Mouse (Mus musculus) midbrain, embryonic 16.5 days (tissue): ENCODE data around the gene Uqcr10. TPM values are rescaled to one million over a fixed set of nuclear protein-coding genes. Genes with fewer than 3 reads are reported as not detected.
"Not testable (repeated sequence)": the region's sequence is repeated elsewhere in the genome, so short reads cannot be mapped to it uniquely, and the experiment has no call there.

Source experiments
- ATAC-seq: fragments of 200-750 bp; cut with Nextera tagmentation; 2 replicates; pipeline ENCODE4 v1.8.0; 2017; ENCODE audit warnings: moderate TSS enrichment
- H3K27ac ChIP-seq: fragments of 300-500 bp; sonication (generic); 2 replicates; pipeline ENCODE4 v1.5.1; 2014; ENCODE audit warnings: mild to moderate bottlenecking, low read length, mixed read lengths
- H3K27me3 ChIP-seq: fragments of 300-500 bp; sonication (generic); 2 replicates; pipeline ENCODE4 v1.6.1; 2014; ENCODE audit warnings: low read depth, low read length, mixed read lengths; ENCODE audit not compliant: control insufficient read depth, insufficient read depth
- H3K36me3 ChIP-seq: fragments of 300-500 bp; sonication (generic); 2 replicates; pipeline ENCODE4 v1.6.1; 2014; ENCODE audit warnings: mild to moderate bottlenecking, low read length, moderate library complexity, mixed read lengths; ENCODE audit not compliant: control insufficient read depth, insufficient read depth
- H3K4me1 ChIP-seq: fragments of 300-500 bp; sonication (generic); 2 replicates; pipeline ENCODE4 v1.6.1; 2014; ENCODE audit warnings: mild to moderate bottlenecking, low read length, mixed read lengths; ENCODE audit not compliant: control insufficient read depth, insufficient read depth
- H3K4me2 ChIP-seq: fragments of 300-500 bp; sonication (generic); 2 replicates; pipeline ENCODE4 v1.6.1; 2014; ENCODE audit warnings: mild to moderate bottlenecking, low read length, mixed read lengths
- H3K4me3 ChIP-seq: fragments of 300-500 bp; sonication (generic); 2 replicates; pipeline ENCODE4 v1.5.1; 2014; ENCODE audit warnings: low read depth, mild to moderate bottlenecking, low read length, moderate library complexity, mixed read lengths
- H3K9ac ChIP-seq: fragments of 300-500 bp; sonication (generic); 2 replicates; pipeline ENCODE4 v1.6.1; 2014; ENCODE audit warnings: low read depth, low read length, mixed read lengths
- H3K9me3 ChIP-seq: fragments of 300-500 bp; sonication (generic); replicated peaks from 2 replicates; pipeline ENCODE4 v1.6.1; 2014; ENCODE audit warnings: mild to moderate bottlenecking, low read length, mixed read lengths; ENCODE audit not compliant: control insufficient read depth, poor library complexity, severe bottlenecking
- WGBS: fragments of 180-500 bp; shearing (Covaris S2); extraction: QIAGEN DNeasy Blood & Tissue Kit; methylation state at CpG from one replicate; pipeline ENCODE4 v1.1.7; 2014; 5-methylcytosine and 5-hydroxymethylcytosine counted together
- polyA plus RNA-seq: library from polyadenylated mRNA; unstranded; fragments of >200 nt; fragmentation: Nextera tagmentation; extraction: Ambion mirVana; gene quantifications from 2 replicates; pipeline ENCODE4 v1.2.1, GENCODE M21; 2015

Uqcr10 gene
- polyA plus RNA-seq, 1 experiment from 2014 or later: 569 TPM

DNA sequence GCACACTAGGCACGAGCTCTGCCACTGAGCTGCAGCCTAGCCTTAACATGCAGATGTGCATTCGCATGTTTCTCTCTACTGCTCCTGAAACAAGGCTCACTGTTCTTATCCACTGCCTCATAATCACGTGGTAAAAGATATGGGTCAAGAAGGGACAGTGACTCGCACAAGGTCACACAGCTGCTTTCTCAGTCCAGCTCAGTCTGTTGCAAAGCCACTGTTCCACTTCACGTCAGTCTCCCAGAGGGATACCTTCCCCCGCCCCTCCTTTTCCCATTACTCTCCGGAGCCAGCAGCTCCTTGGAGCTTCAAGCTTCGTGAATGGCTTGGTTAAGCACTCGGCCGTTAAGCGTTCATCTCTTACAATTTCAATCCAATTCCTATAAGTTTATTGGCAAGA is 16.3 kb upstream of the Uqcr10 start:
- 60% methylated on average over 11 of the region's 11 CpGs for WGBS
- Histone ChIP-seq H3K4me1 (no peaks in the 10 kb centered on the region; the same call in 1 of the 2 replicates), H3K9me3 (no peaks in the 10 kb centered on the region), H3K36me3 (no peaks in the 10 kb centered on the region), H3K9ac (no peak overlapping the region), H3K27ac (no peak overlapping the region), H3K4me2 (no peak overlapping the region), H3K27me3 (no peaks in the 10 kb centered on the region), H3K4me3 (no peak overlapping the region)
- ATAC-seq: no peak

DNA sequence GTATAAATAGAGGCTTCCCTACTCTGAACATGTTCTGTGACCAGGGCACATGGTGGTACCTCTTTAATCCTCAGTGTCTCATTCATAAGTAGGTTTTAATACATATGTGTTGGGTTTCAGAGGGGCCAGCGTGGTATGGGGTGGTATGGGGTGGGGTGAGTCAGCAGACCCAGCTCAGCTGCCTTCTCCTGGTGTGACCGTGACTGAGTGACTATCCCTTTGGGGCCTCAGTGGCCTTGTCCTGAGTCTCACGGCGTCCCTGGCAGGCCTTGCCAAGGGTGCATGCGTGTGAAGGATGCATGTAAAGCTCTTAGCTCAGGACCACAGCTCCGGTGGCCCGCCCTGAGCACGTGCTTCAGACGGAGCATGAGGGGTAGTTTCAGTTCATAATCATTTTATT is 15.8 kb upstream of the Uqcr10 start:
- Histone ChIP-seq H3K4me3 (no peak overlapping the region), H3K4me2 (no peak overlapping the region), H3K9me3 (no peaks in the 10 kb centered on the region), H3K4me1 (no peaks in the 10 kb centered on the region; the same call in 1 of the 2 replicates), H3K27ac (no peak overlapping the region), H3K9ac (no peak overlapping the region), H3K36me3 (no peaks in the 10 kb centered on the region), H3K27me3 (no peaks in the 10 kb centered on the region)
- 90% methylated on average over 9 of the region's 9 CpGs for WGBS
- no peak for ATAC-seq

DNA sequence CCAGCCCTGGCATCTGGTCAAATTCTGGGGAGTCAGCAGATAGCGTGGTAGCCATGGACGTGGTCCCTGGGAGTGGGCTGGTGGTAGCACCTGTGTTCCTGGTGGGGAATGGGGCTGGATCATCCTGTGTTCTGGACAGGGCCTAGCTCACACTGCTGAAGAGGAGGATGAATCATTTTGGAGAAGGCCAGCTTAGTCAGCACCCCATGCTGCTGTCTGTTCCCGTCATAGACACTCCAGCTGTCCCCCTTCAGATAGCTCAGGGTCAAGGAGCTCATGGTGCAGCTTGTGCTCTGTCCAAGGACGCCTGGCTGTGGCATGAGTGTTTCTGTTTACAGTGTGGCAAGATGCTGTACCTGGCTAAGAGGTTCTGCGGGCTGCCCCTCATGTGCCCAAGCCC is 14.4 kb upstream of the Uqcr10 start:
- H3K4me3 ChIP-seq: no peak overlapping the region
- no peak overlapping the region for H3K9ac ChIP-seq
- WGBS: 88% methylated on average over 5 of the region's 5 CpGs
- no peaks in the 10 kb centered on the region for H3K36me3 ChIP-seq
- H3K9me3 ChIP-seq: no peaks in the 10 kb centered on the region
- H3K4me1 ChIP-seq: no peaks in the 10 kb centered on the region; the same call in 1 of the 2 replicates
- no peak overlapping the region for H3K4me2 ChIP-seq
- H3K27ac ChIP-seq: no peak overlapping the region
- ATAC-seq: no peak
- H3K27me3 ChIP-seq: no peaks in the 10 kb centered on the region

DNA sequence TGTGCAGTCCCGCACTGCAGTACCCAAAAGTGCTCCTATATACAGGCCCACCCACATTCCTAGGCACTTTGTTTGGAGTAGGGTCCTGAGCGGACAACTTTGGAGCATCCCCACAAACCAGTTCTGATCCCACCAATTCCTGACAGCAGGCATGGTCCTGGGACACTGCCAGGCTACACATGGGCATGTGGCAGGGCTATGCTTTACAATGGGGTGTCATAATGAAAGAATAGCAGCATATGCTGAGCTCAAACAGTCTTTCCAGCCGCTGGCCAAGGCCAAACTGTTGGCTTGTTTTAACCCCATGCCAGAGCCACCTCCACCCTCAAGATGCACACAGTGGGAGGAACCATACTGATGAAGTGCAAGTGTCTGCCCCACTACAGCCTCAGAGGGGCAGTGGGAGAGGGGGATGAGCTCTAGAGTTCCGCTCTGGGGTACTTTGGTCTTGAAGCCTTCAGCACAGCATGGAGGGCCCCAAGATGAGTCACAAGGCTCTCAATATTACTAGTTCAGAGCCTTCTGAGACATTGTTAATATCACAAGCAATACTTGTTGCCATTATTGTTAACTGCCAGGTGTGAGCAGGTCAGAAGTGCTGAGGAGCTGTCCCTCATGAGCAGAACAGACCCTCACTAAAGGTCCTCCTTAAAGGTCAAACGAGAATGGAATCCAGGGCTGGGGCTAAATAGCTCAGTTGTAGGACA is 12.5 kb upstream of the Uqcr10 start:
- Histone ChIP-seq H3K27ac (no peak overlapping the region), H3K9ac (no peak overlapping the region), H3K4me3 (no peak overlapping the region), H3K36me3 (no peaks in the 10 kb centered on the region), H3K9me3 (no peaks in the 10 kb centered on the region), H3K4me1 (no peaks in the 10 kb centered on the region; the same call in 1 of the 2 replicates), H3K4me2 (no peak overlapping the region), H3K27me3 (no peaks in the 10 kb centered on the region)
- no peak for ATAC-seq
- 88% methylated on average over 5 of the region's 5 CpGs for WGBS

DNA sequence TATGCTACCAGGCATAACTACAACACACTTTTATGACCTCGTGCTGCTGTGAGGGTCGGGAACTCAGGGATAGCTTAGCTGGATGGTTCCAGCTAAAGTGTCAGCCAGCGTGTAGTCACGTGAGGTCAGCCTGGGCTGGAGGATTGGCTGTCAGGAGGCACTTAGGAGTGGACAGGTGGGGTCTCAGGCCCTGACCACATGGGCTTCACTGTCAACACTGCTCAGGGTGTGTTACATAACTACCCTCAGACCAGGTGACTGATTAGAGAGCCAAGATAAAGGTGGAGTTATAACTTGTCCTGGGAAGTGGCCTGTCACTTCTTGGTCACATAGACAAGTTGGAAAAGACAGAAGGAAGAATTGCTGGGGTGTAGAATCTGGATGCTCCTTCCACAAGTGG is 11.5 kb upstream of the Uqcr10 start:
- Histone ChIP-seq H3K27ac (no peak overlapping the region), H3K36me3 (no peaks in the 10 kb centered on the region), H3K4me2 (no peak overlapping the region), H3K4me1 (no peaks in the 10 kb centered on the region; the same call in 1 of the 2 replicates), H3K9me3 (no peaks in the 10 kb centered on the region), H3K9ac (no peak overlapping the region), H3K27me3 (no peaks in the 10 kb centered on the region), H3K4me3 (no peak overlapping the region)
- 90% methylated on average over 4 of the region's 4 CpGs for WGBS
- ATAC-seq: no peak

DNA sequence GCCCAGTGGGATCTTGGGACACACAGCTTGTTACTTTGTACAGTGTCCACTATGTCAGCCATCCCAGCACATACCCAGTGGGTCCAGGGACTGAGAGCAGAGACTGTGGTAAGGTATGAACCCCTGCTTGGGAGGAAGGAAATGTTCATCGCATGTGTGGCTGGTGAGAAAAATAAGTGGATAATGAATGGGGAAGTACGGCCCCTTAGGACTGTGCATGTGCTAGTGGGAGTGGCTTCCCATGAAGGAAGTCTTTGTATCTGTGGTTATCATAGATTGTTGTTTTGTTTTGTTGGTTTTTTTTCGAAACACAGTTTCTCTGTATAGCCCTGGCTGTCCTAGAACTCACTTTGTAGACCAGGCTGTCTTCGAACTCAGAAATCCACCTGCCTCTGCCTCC is 10.6 kb upstream of the Uqcr10 start:
- 91% methylated on average over 4 of the region's 4 CpGs for WGBS
- H3K36me3 ChIP-seq: no peaks in the 10 kb centered on the region
- no peaks in the 10 kb centered on the region for H3K27me3 ChIP-seq
- no peak overlapping the region for H3K9ac ChIP-seq
- ATAC-seq: no peak
- no peak overlapping the region for H3K4me2 ChIP-seq
- no peak overlapping the region for H3K27ac ChIP-seq
- no peaks in the 10 kb centered on the region for H3K4me1 ChIP-seq
- H3K9me3 ChIP-seq: no peaks in the 10 kb centered on the region
- no peak overlapping the region for H3K4me3 ChIP-seq

DNA sequence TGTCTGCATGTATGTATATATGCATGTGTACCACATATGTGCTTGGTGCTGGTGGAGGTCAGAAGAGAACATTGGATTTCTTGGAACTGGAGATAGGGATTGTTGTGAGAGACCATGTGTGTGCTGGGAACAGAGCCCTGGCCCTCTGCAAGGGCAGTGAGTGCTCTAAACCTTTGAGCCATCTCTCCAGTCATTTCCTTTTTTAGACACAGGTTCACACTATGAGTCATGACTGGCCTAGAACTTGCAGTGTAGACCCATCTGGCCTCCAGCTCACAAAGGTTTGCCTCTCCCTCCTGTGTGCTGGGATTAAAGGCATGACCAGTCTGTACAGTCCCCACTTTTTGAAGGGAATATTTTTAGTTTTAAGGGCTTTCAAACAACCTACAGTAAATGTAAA is 8.7 kb upstream of the Uqcr10 start:
- Histone ChIP-seq H3K36me3 (no peaks in the 10 kb centered on the region), H3K27ac (no peak overlapping the region), H3K4me1 (no peaks in the 10 kb centered on the region), H3K27me3 (no peaks in the 10 kb centered on the region), H3K9ac (no peak overlapping the region), H3K4me2 (no peak overlapping the region), H3K9me3 (no peaks in the 10 kb centered on the region), H3K4me3 (no peak overlapping the region)
- no peak for ATAC-seq

DNA sequence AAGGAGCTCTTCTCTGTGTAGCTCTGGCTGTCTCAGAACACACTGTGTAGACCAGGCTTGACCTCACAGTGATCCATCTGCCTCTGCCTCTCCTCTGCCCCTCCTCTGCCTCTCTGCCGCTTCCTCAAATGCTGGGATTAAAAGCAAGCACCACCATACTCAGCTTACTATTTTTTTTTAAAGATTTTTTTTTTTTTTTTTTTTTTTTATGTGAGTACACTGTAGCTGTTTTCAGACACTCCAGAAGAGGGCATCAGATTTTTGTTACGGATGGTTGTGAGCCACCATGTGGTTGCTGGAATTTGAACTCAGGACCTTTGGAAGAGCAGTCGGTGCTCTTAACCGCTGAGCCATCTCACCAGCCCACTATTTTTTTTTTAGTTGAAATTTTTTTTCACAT is 6.0 kb upstream of the Uqcr10 start:
- ATAC-seq: not testable (repeated sequence)

DNA sequence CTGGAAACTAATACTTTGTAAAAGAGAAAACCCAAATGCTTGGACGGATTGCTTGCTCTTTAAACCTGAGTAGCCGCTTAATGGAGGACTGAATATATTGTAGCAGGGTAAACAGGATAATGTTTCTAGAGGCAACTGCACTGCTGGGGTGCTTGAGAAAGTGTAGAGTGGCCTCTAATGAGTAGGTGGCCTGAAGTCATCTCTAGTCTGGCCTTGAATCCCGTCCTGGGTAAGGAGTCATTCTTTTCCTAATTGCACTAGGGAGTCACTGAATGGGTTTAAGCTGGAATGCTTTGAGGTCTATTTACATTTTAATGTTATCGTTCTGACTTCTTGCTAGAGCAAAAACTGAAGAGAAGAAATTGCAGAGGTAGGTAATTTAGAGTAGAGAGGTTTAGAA is 1.0 kb upstream of the Uqcr10 start:
- H3K9me3 ChIP-seq: no peaks in the 10 kb centered on the region
- no peak overlapping the region for H3K27ac ChIP-seq
- H3K4me1 ChIP-seq: peaks cover 15% of the 10 kb centered on the region
- H3K4me2 ChIP-seq: peak overlapping the region; percentile 90
- H3K9ac ChIP-seq: peak overlapping the region; percentile 70
- H3K27me3 ChIP-seq: no peaks in the 10 kb centered on the region
- WGBS: 10% methylated on average over 4 of the region's 4 CpGs
- peaks cover 4% of the 10 kb centered on the region for H3K36me3 ChIP-seq
- ATAC-seq: no peak
- peak overlapping the region; percentile 91 for H3K4me3 ChIP-seq

More for the DNA sequence above, 6.0 kb upstream of the Uqcr10 start:
- H3K4me3 ChIP-seq, H3K9ac ChIP-seq, H3K36me3 ChIP-seq, H3K4me1 ChIP-seq, H3K27me3 ChIP-seq, H3K27ac ChIP-seq, H3K9me3 ChIP-seq, H3K4me2 ChIP-seq: not testable (repeated sequence)
- 92% methylated on average over 4 of the region's 4 CpGs for WGBS
